Mouse (Mus musculus): ENCODE results near the gene Cbx4. TPM values are rescaled to one million over a fixed set of nuclear protein-coding genes. Genes with fewer than 3 reads are reported as not detected.

Gene Cbx4
- total RNA-seq (2023), result 100 to 1,000 TPM; 110 to 127 TPM

GRCm38 (mm10) chr11:119086144-119086971 is at the start of gene Cbx4:
Cbx4 (minus strand) TSS chr11:119086221.

GRCm38 (mm10) chr11:119040600-119041324 is 45.3 kb downstream of the Cbx4 start, which contains the start of gene Cbx8:
Cbx8 (minus strand) TSS chr11:119040969.

Other genes with a start within 250 kb of the Cbx4 start
- not detected for gene Rbfox3, start 174.6 kb downstream of the Cbx4 start, total RNA-seq (2023)
- gene Enpp7, start 98.0 kb downstream of the Cbx4 start, total RNA-seq (2023), result not detected
- 1 to 10 TPM; 7.7 to 8.5 TPM for gene Cbx2, start 63.3 kb downstream of the Cbx4 start, total RNA-seq (2023)
- 10 to 100 TPM; 15.1 to 17.6 TPM for gene Cbx8, start 45.3 kb downstream of the Cbx4 start, total RNA-seq (2023)
- gene Tbc1d16, start 142.3 kb upstream of the Cbx4 start, total RNA-seq (2023), result 1 to 10 TPM; 3.5 to 3.8 TPM
- under 1 TPM in 1 of 2 experiments, not detected in 1; 0.68 TPM for gene Ccdc40, start 142.4 kb upstream of the Cbx4 start, total RNA-seq (2023)
- gene Gaa, start 181.7 kb upstream of the Cbx4 start, total RNA-seq (2023), result 10 to 100 TPM; 36.8 to 45.3 TPM
- gene Eif4a3, start 213.9 kb upstream of the Cbx4 start, total RNA-seq (2023), result 100 to 1,000 TPM; 170 to 186 TPM
- not detected for gene Card14, start 221.5 kb upstream of the Cbx4 start, total RNA-seq (2023)